Mouse (Mus musculus) limb, embryonic 11.5 days (tissue): Measurements from ENCODE around the gene Rinl. TPM values are rescaled to one million over a fixed set of nuclear protein-coding genes. Genes with fewer than 3 reads are reported as not detected.

Experiments used
- ATAC-seq: fragments of 200-750 bp; cut with Nextera tagmentation; 2 replicates; pipeline ENCODE4 v1.8.0; 2017; ENCODE audit warnings: low read depth; ENCODE audit not compliant: insufficient number of reproducible peaks, low FRiP score, low TSS enrichment
- DNase-seq: peaks from one replicate; pipeline ENCODE4 v3.0.0-alpha.2; 2015; ENCODE audit warnings: low spot score
- H3K27ac ChIP-seq: fragments of 300-500 bp; sonication (generic); replicated peaks from 2 replicates; pipeline ENCODE4 v1.5.1; 2014; ENCODE audit warnings: low read depth, mild to moderate bottlenecking, low read length
- H3K27me3 ChIP-seq: fragments of 300-500 bp; sonication (generic); 2 replicates; pipeline ENCODE4 v1.6.1; 2014; ENCODE audit warnings: mild to moderate bottlenecking, low read length, mixed read lengths; ENCODE audit not compliant: control insufficient read depth, insufficient read depth
- H3K36me3 ChIP-seq: fragments of 300-500 bp; sonication (generic); 2 replicates; pipeline ENCODE4 v1.6.1; 2014; ENCODE audit warnings: mild to moderate bottlenecking, low read length, moderate library complexity, mixed read lengths; ENCODE audit not compliant: control insufficient read depth, insufficient read depth
- H3K4me1 ChIP-seq: fragments of 300-500 bp; sonication (generic); 2 replicates; pipeline ENCODE4 v1.6.1; 2014; ENCODE audit warnings: low read length, mixed read lengths; ENCODE audit not compliant: control insufficient read depth, insufficient read depth
- H3K4me2 ChIP-seq: fragments of 300-500 bp; sonication (generic); 2 replicates; pipeline ENCODE4 v1.6.1; 2014; ENCODE audit warnings: low read depth, mild to moderate bottlenecking, moderate library complexity; ENCODE audit not compliant: severe bottlenecking
- H3K4me3 ChIP-seq: fragments of 300-500 bp; sonication (generic); 2 replicates; pipeline ENCODE4 v1.5.1; 2014; ENCODE audit warnings: low read depth, low read length
- H3K9ac ChIP-seq: fragments of 300-500 bp; sonication (generic); 2 replicates; pipeline ENCODE4 v1.6.1; 2014; ENCODE audit warnings: mild to moderate bottlenecking, low read length
- H3K9me3 ChIP-seq: fragments of 300-500 bp; sonication (generic); 2 replicates; pipeline ENCODE4 v1.6.1; 2016; ENCODE audit warnings: low read length; ENCODE audit not compliant: control insufficient read depth
- WGBS: fragments of 180-500 bp; shearing (Covaris S2); extraction: QIAGEN DNeasy Blood & Tissue Kit; methylation state at CpG from one replicate; pipeline ENCODE4 v1.1.7; 2014; 5-methylcytosine and 5-hydroxymethylcytosine counted together
- polyA plus RNA-seq: library from polyadenylated mRNA; unstranded; fragments of >200 nt; fragmentation: Nextera tagmentation; extraction: Ambion mirVana; gene quantifications from 2 replicates; pipeline ENCODE4 v1.2.1, GENCODE M21; 2014

The Rinl gene
- polyA plus RNA-seq, 1 experiment from 2014 or later = 3.2 TPM

- Histone ChIP-seq H3K36me3 (peaks cover 20% of the 10 kb centered on the region), H3K4me2 (no peak overlapping the region), H3K9me3 (no peaks in the 10 kb centered on the region), H3K9ac (no peak overlapping the region), H3K27ac (no peak overlapping the region), H3K4me3 (no peak overlapping the region), H3K4me1 (0 out of 2 replicates have a peak, but pooled peaks cover 3% of the 10 kb centered on the region), H3K27me3 (no peaks in the 10 kb centered on the region)
- ATAC-seq (no peak), DNase-seq (no peak)
- WGBS = 92% methylated on average over 9 of the region's 9 CpGs
Measured at GRCm38 (mm10) chr7:28761907-28762306, 26.9 kb upstream of the Rinl start.

GRCm38 (mm10) chr7:28765211-28765610 is 23.6 kb upstream of the Rinl start:
- Histone ChIP-seq H3K27me3 (no peaks in the 10 kb centered on the region), H3K4me1 (peaks cover 6% of the 10 kb centered on the region; the same call in 1 of the 2 replicates), H3K4me3 (no peak overlapping the region), H3K9me3 (no peaks in the 10 kb centered on the region), H3K9ac (no peak overlapping the region), H3K36me3 (peaks cover 10% of the 10 kb centered on the region; the same call in 1 of the 2 replicates), H3K4me2 (peak overlapping the region; percentile 69; the same call in 1 of the 2 replicates), H3K27ac (no peak overlapping the region)
- no peak for ATAC-seq
- 86% methylated on average over 6 of the region's 6 CpGs for WGBS
- no peak for DNase-seq

DNA sequence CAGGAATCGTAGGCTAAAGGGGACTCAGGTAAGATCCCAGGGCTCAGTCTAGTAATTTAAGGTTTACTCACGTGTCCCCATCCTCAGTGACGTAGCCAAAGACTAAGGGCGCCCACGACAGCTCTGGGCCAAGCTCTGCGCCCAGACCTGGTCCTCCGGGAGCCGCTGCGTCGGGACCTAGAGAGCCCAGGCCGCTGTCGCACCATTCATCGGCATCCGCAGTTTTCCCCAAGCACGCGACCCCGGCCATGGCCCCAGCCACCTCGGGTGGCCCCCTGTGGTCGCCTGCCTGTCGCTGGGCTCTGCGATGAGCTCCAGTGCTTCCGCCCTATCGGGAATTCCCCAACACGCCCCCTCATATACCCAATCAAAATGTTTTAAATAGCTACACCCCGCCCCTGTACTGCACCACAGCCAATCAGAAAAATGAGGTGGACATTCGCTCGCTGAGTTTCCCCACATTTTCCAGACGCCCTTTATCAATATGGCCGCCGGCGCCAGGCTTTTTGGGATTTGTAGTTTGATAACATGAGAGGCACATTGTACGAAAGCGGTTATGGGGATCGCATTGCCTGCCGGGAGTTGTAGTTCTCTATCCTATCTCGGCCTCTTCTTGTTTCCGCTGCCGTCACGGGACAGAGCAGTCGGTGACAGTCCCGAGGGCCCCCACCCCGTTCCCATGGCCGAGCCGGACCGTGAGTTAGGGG is 22.4 kb upstream of the Rinl start, which contains the start of gene Sirt2:
TSS of gene Sirt2 (plus strand) at position 563 of the 707 bp plus-strand sequence.
- Histone ChIP-seq H3K4me3 (peak within 1 kb of the TSS; percentile 71), H3K4me2 (peak within 1 kb of the TSS; percentile 69), H3K27ac (no peak within 1 kb of the TSS), H3K9me3 (no peaks in the 10 kb centered on the region), H3K9ac (peak within 1 kb of the TSS; percentile 58), H3K27me3 (no peaks in the 10 kb centered on the region), H3K36me3 (peaks cover 4% of the 10 kb centered on the region; the same call in 1 of the 2 replicates), H3K4me1 (peaks cover 6% of the 10 kb centered on the region; the same call in 1 of the 2 replicates)
- under 1% methylated on average over 45 of the region's 45 CpGs for WGBS
- peak; percentile 98 for DNase-seq
- peak; percentile 98 for ATAC-seq

DNA sequence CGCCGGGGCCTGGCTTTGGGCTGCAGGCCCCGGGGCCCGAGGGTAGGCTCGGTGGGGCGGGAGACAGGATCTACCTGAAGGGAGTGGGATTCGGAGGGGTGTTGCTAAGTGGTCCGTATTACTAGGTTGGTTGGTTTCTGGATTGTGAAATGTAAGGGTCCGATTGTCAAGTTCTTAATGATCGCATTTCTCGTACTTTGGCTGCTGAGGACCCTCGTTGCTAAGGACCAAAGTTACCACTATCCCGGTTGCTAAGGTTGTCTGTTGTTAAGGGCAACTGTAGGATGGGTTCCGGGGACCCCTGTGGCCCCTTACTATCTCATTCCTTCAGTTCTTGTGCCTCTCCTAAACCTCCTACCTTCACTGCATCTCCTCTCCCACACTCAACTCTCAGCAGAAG is 21.9 kb upstream of the Rinl start:
- WGBS = 8% methylated on average over 14 of the region's 14 CpGs
- Histone ChIP-seq H3K4me2 (peak overlapping the region; percentile 62), H3K4me1 (peaks cover 6% of the 10 kb centered on the region; the same call in 1 of the 2 replicates), H3K27me3 (no peaks in the 10 kb centered on the region), H3K4me3 (peak overlapping the region; percentile 71), H3K36me3 (no peaks in the 10 kb centered on the region), H3K27ac (no peak overlapping the region), H3K9me3 (no peaks in the 10 kb centered on the region), H3K9ac (peak overlapping the region; percentile 52; the same call in 1 of the 2 replicates)
- no peak for DNase-seq
- no peak for ATAC-seq

- Histone ChIP-seq H3K27me3 (no peaks in the 10 kb centered on the region), H3K9ac (peak within 1 kb of the TSS; percentile 52; the same call in 1 of the 2 replicates), H3K4me2 (peak within 1 kb of the TSS; percentile 62), H3K9me3 (no peaks in the 10 kb centered on the region), H3K27ac (no peak within 1 kb of the TSS), H3K36me3 (no peaks in the 10 kb centered on the region), H3K4me1 (peaks cover 6% of the 10 kb centered on the region; the same call in 1 of the 2 replicates), H3K4me3 (peak within 1 kb of the TSS; percentile 71)
- ATAC-seq = no peak
- DNase-seq = no peak
- WGBS = 67% methylated on average over 7 of the region's 7 CpGs
Measured at GRCm38 (mm10) chr7:28767462-28767965, 21.3 kb upstream of the Rinl start, which contains the start of gene Nfkbib. Gene Nfkbib, minus strand, starts transcription at chr7:28767512.

DNA sequence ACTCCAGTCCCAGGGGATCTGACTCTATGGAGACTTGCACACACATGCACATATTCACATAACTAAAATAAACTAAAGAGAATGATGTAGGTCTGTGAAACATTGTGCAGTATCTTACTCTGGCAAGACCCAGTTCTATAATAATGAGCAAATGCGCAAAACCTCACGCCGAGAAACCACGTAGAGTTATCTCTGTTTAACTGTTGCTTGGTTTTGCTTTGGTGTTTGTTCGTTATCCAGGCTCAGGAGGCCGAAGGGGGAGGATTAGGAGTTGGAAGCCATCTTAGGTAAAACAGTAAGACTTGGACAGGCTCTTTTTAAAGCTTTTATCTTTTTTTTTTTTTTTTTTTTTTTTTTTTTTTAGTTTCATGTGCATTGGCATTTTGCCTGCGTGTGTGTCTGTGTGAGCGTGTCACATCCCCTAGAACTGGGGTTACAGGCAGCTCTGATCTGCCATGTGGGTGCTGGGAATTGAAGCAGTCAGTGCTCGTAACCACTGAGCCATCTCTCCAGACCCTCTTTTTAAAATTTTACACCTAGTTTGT is 19.3 kb upstream of the Rinl start:
- WGBS = 93% methylated on average over 9 of the region's 9 CpGs
- Histone ChIP-seq H3K9me3 (no peaks in the 10 kb centered on the region), H3K27ac (no peak overlapping the region), H3K27me3 (no peaks in the 10 kb centered on the region), H3K36me3 (no peaks in the 10 kb centered on the region), H3K4me1 (peaks cover 6% of the 10 kb centered on the region; the same call in 1 of the 2 replicates), H3K9ac (no peak overlapping the region), H3K4me2 (no peak overlapping the region), H3K4me3 (no peak overlapping the region)
- DNase-seq = no peak
- no peak for ATAC-seq

DNA sequence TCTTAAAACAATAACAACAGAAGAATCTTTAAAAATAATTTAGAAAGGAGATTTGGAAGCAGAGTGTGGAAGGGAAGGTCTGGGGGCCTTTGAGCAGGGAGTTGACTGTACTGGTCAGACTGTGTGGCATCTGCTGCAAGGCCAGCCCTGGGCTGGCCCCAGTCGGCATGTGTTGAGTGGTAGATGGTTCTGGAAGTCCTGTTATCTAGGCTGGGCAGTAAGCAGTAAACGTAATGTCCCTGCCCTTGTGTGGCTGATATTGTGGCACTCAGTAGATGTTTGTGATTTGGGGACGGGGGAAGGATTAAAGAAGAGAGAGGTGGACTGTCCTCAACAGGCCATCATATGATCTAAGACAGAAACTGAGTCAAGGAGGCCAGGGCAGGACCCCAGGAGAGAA is 18.5 kb upstream of the Rinl start:
- Histone ChIP-seq H3K9me3 (no peaks in the 10 kb centered on the region), H3K4me3 (no peak overlapping the region), H3K36me3 (no peaks in the 10 kb centered on the region), H3K27me3 (no peaks in the 10 kb centered on the region), H3K9ac (no peak overlapping the region), H3K27ac (no peak overlapping the region), H3K4me2 (no peak overlapping the region), H3K4me1 (peaks cover 6% of the 10 kb centered on the region; the same call in 1 of the 2 replicates)
- 90% methylated on average over 3 of the region's 3 CpGs for WGBS
- ATAC-seq (no peak), DNase-seq (no peak)

DNA sequence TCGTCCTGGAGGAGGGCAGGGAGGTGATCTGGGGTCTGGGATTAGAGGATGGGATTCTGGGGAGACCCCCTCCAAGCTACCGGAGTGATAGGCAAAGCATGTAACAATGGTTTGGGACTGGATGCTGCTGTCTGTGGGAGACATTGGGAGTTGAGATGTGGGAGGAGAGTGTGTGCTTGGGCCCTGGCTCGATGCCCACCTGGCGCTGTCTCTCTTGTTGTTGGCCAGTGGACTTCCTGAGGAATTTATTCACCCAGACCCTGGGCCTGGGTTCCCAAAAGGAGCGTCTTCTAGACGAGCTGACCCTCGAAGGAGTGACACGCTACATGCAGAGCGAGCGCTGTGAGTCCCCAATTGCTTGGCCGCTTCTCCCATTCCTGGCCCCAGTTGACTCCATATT is 16.9 kb upstream of the Rinl start:
- no peak for DNase-seq
- no peak overlapping the region for H3K4me2 ChIP-seq
- H3K4me1 ChIP-seq = peaks cover 3% of the 10 kb centered on the region; the same call in 1 of the 2 replicates
- WGBS = 96% methylated on average over 11 of the region's 11 CpGs
- no peak overlapping the region for H3K27ac ChIP-seq
- no peak overlapping the region for H3K4me3 ChIP-seq
- no peak overlapping the region for H3K9ac ChIP-seq
- no peaks in the 10 kb centered on the region for H3K36me3 ChIP-seq
- ATAC-seq = no peak
- no peaks in the 10 kb centered on the region for H3K9me3 ChIP-seq
- H3K27me3 ChIP-seq = no peaks in the 10 kb centered on the region
